Mouse (Mus musculus) left cerebral cortex, adult 2 months (tissue): ENCODE measurements around the gene Atf7ip2. TPM values are rescaled to one million over a fixed set of nuclear protein-coding genes. Genes with fewer than 3 reads are reported as not detected.
"Not testable (repeated sequence)": the region's sequence is repeated elsewhere in the genome, so short reads cannot be mapped to it uniquely, and the experiment has no call there.

Experiments
- DNase-seq, 2 experiments: peaks; one replicate each; pipeline ENCODE4 v3.0.0; 2021 to 2022; ENCODE audit warnings: low spot score in 2 of 2, mixed read lengths in 1 of 2; ENCODE audit errors: extremely low spot score in 1 of 2
- H3K27ac ChIP-seq: fragments of 200-600 bp; 2 replicates; pipeline ENCODE4 v1.8.1; 2022
- H3K4me3 ChIP-seq: fragments of 200-600 bp; 2 replicates; pipeline ENCODE4 v1.8.1; 2022
- CTCF ChIP-seq: fragments of 200-600 bp; IDR thresholded peaks from 2 replicates; pipeline ENCODE4 v1.8.1; 2022; ENCODE audit warnings: antibody characterized with exemption, mild to moderate bottlenecking, moderate library complexity
- intact Hi-C: fragments of 180-260 bp; cut with DNase I; formaldehyde crosslinking; loops from one replicate; pipeline ENCODE4 v1.15.1; 2025
- long read RNA-seq, 2 experiments: library from polyadenylated mRNA; stranded (forward); transcript quantifications; one replicate each; pipeline ENCODE4 v2.0.0; 2021; ENCODE audit warnings: borderline mapping rate in 2 of 2
- total RNA-seq, 2 experiments: library from RNA; stranded (reverse); gene quantifications; 2 replicates each; pipeline ENCODE4 v1.2.3; 2021

Gene Atf7ip2
- not detected for total RNA-seq
- long read RNA-seq, experiment 1 = 0 reads
- long read RNA-seq, experiment 2 = 0 reads

GRCm38 (mm10) chr16:10192679-10193506 is at the start of gene Atf7ip2:
Atf7ip2 (plus strand) TSS chr16:10192712.
- no peak for TF ChIP-seq CTCF
- no peak within 1 kb of the TSS for H3K27ac ChIP-seq
- peak; percentile 70 to 79 for DNase-seq
- intact Hi-C loops = no loop called here
- peak within 1 kb of the TSS; percentile 51 for H3K4me3 ChIP-seq

GRCm38 (mm10) chr16:10143166-10143565 is 49.3 kb upstream of the Atf7ip2 start:
- no peak for DNase-seq
- no peak overlapping the region for H3K4me3 ChIP-seq
- intact Hi-C loops = no loop called here
- no peak overlapping the region for H3K27ac ChIP-seq
- no peak for TF ChIP-seq CTCF

GRCm38 (mm10) chr16:10147401-10147800 is 45.1 kb upstream of the Atf7ip2 start:
- DNase-seq = no peak

GRCm38 (mm10) chr16:10169123-10169905 is 23.2 kb upstream of the Atf7ip2 start:
- intact Hi-C loops = no loop called here
- Histone ChIP-seq H3K27ac (no peak overlapping the region), H3K4me3 (no peak overlapping the region)
- DNase-seq = no peak
- no peak for TF ChIP-seq CTCF

More at GRCm38 (mm10) chr16:10147401-10147800, 45.1 kb upstream of the Atf7ip2 start:
- intact Hi-C loops = no loop called here
- TF ChIP-seq CTCF = no peak
- Histone ChIP-seq H3K27ac (no peak overlapping the region), H3K4me3 (no peak overlapping the region)

- H3K4me3 ChIP-seq = no peak within 1 kb of the TSS
- no peak within 1 kb of the TSS for H3K27ac ChIP-seq
- no peak for TF ChIP-seq CTCF
- intact Hi-C loops = no loop called here
- no peak for DNase-seq
Observed at GRCm38 (mm10) chr16:10170005-10170404, 22.5 kb upstream of the Atf7ip2 start, which contains the start of gene Rpl39l. Rpl39l (plus strand) TSS chr16:10170226.

GRCm38 (mm10) chr16:10171276-10171675 is 21.2 kb upstream of the Atf7ip2 start:
- DNase-seq = no peak
- H3K27ac ChIP-seq = no peak overlapping the region
- TF ChIP-seq CTCF = no peak
- intact Hi-C loops = no loop called here
- no peak overlapping the region for H3K4me3 ChIP-seq

- Histone ChIP-seq H3K4me3 (no peak overlapping the region), H3K27ac (no peak overlapping the region)
- intact Hi-C loops = no loop called here
- no peak for TF ChIP-seq CTCF
- no peak for DNase-seq
Observed at GRCm38 (mm10) chr16:10172179-10172820, 20.2 kb upstream of the Atf7ip2 start.

- H3K27ac ChIP-seq, DNase-seq, H3K4me3 ChIP-seq, intact Hi-C loops: not testable (repeated sequence)
Observed at GRCm38 (mm10) chr16:10187461-10187860, 5.1 kb upstream of the Atf7ip2 start.

- TF ChIP-seq CTCF = peak; percentile 13
- Histone ChIP-seq H3K27ac (no peak overlapping the region), H3K4me3 (no peak overlapping the region)
- intact Hi-C loops = no loop called here
- DNase-seq = no peak
Observed at GRCm38 (mm10) chr16:10208777-10209176, 16.3 kb downstream of the Atf7ip2 start.

DNA sequence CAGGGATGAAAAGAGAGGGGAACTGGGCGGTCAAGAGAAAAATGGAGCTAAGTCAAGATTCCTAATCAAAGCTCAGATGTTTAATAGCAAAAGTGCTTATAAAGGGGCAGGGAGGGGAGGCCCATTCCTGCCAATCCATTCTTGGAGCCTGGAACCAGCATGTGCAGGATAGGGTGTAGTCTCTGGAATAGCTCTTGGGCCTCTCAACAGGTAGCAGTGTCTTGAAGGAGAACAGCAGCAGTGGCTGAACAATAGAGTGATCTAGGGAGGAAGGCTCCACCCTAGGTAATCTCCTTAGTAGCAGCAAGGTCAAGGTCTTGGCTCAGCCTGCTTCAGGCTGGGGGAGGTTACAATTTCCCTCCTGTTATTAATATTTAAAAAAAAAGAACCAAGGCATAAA is 23.9 kb downstream of the Atf7ip2 start:
- H3K27ac ChIP-seq, intact Hi-C loops, DNase-seq, H3K4me3 ChIP-seq: not testable (repeated sequence)

- intact Hi-C loops, H3K27ac ChIP-seq: not testable (repeated sequence)
Observed at GRCm38 (mm10) chr16:10217020-10217419, 24.5 kb downstream of the Atf7ip2 start.

DNA sequence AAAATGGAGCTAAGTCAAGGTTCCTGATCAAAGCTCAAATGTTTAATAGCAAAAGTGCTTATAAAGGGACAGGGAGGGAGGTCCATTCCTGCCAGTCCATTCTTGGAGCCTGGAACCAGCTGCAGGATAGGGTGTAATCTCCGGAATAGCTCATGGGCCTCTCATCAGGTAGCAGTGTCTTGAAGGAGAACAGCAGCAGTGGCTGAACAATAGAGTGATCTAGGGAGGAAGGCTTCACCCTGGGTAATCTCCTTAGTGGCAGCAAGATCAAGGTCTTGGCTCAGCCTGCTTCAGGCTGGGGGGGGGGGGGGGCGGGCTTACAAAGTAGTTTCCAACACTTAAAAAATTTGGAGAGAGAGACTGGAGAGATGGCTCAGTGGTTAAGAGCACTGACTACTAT is 34.8 kb downstream of the Atf7ip2 start:
- Histone ChIP-seq H3K27ac (no peak overlapping the region), H3K4me3 (no peak overlapping the region)
- no peak for DNase-seq
- TF ChIP-seq CTCF = no peak
- intact Hi-C loops = no loop called here

More at GRCm38 (mm10) chr16:10217020-10217419, 24.5 kb downstream of the Atf7ip2 start:
- not testable (repeated sequence) for DNase-seq, H3K4me3 ChIP-seq
